Mouse (Mus musculus): Measurements from ENCODE around the gene Nucks1.

GRCm38 (mm10) chr1:131866304-131866999 lies 43.9 kb upstream of the Nucks1 start:
- TF ChIP-seq EP300 (IDR thresholded peaks at IDR 0.05), result no peak
- no peak for TF ChIP-seq CTCF (IDR thresholded peaks at IDR 0.05)

Measured in lung, postnatal 0 days (tissue).